Mouse (Mus musculus): Measurements from ENCODE around the gene Larp4b. TPM values are rescaled to one million over a fixed set of nuclear protein-coding genes. Genes with fewer than 3 reads are reported as not detected.

Larp4b gene
- polyA plus RNA-seq, 1 experiment from 2014 or later: 51.6 TPM

Other genes with a start within 250 kb of the Larp4b start
- gene Wdr37, start 222.0 kb upstream of the Larp4b start, polyA plus RNA-seq (2014; fragmentation: Nextera tagmentation; extraction: Ambion mirVana): 51.3 and 71.0 TPM in 2 replicates
- 66.6 and 81.8 TPM in 2 replicates for gene Idi1, start 208.4 kb upstream of the Larp4b start, polyA plus RNA-seq (2014; fragmentation: Nextera tagmentation; extraction: Ambion mirVana)
- not detected in 2 replicates for gene Gm9745, start 145.7 kb upstream of the Larp4b start, polyA plus RNA-seq (2014; fragmentation: Nextera tagmentation; extraction: Ambion mirVana)
- 0.09 TPM in 1 of 2 replicates, not detected in the other for gene Idi2, start 141.0 kb upstream of the Larp4b start, polyA plus RNA-seq (2014; fragmentation: Nextera tagmentation; extraction: Ambion mirVana)
- 59.2 and 79.3 TPM in 2 replicates for gene Gtpbp4, start 97.8 kb upstream of the Larp4b start, polyA plus RNA-seq (2014; fragmentation: Nextera tagmentation; extraction: Ambion mirVana)
- gene Dip2c, start 182.6 kb downstream of the Larp4b start, polyA plus RNA-seq (2014; fragmentation: Nextera tagmentation; extraction: Ambion mirVana): 21.3 and 22.1 TPM in 2 replicates